Mouse (Mus musculus) Muller cell, postnatal 12 days (primary cell): ENCODE data around the gene Gm21708.
"Not testable (repeated sequence)": the region's sequence is repeated elsewhere in the genome, so short reads cannot be mapped to it uniquely, and the experiment has no call there.

Source experiments
- DNase-seq: peaks from one replicate; pipeline ENCODE4 v3.0.0-alpha.2; 2015; ENCODE audit errors: inconsistent ontology term

Gene Gm21708

GRCm38 (mm10) chrY:3410067-3410466 is at the start of gene Gm21708, which contains the start of gene Gm21704:
TSS of gene Gm21708 (minus strand) at chrY:3410167.
TSS of gene Gm21704 (minus strand) at chrY:3410167.
- not testable (repeated sequence) for DNase-seq
